Mouse (Mus musculus): ENCODE measurements around the gene Gm49387. TPM values are rescaled to one million over a fixed set of nuclear protein-coding genes. Genes with fewer than 3 reads are reported as not detected.

Gm49387 gene
- total RNA-seq, 1 experiment, result not detected

DNA sequence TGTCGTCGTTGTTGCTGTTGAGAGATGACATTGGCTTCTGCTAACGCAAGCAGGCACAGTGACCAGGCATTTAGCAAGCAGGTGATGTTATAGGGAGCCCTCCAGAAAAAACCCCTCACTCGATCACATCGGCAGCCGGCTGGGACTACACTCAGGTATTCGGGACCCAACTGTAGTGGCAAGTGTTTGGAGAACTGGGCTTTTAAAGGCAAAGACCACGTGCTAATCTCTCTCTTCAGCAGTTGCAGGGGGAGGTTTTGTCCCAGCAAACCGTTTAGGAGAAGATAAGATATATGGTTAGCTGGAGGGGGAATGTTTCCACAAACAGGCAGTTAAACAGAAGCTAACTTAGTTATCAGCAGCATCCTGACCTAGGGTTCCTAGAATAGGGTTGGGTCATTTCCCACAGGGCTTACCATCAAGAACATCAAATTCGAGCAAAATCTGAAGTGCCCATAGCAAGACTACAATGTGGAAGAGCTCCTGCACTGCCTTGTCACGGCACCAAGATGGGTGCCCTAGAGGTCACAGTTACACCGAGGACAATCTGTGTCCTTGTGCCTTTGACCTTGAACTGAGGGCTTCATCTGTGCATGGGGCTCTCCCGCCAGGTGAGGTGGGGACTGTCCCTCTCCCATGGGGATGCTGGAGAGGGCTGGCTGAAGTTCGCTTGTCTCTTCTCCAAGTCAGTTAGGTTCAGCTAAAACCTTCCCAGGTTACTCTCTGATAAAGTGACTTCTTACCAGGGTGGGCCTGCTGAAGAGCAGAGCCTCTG is 12.6 kb upstream of the Gm49387 start:
- H3K4me1 ChIP-seq (ENCODE audit: control insufficient read depth in 2 of 2, insufficient read depth in 2 of 2, low read length in 2 of 2, poor library complexity in 1 of 2), result peaks cover 0 to 2% of the 10 kb centered on the region in 2 experiments; a peak in 1 of 4 replicates
- no peak for DNase-seq (ENCODE audit: low read depth, low spot score)
- in situ Hi-C loops (cut with MboI; ENCODE audit: low sequenced_read_pairs in 2 of 2, unreplicated experiment in 2 of 2), result loop anchor here in 1 of 2 experiments (25.0 kb wide), 1 partner anchor 409 kb away; no protein-coding TSS in a partner anchor
- H3K9me3 ChIP-seq (ENCODE audit: control insufficient read depth, insufficient read depth, low read depth, low read length), result no peaks in the 10 kb centered on the region
- no peak overlapping the region for H3K9ac ChIP-seq (ENCODE audit: insufficient read depth, low read depth, low read length, poor library complexity, severe bottlenecking)
- no peak for TF ChIP-seq CHD2 (IDR thresholded peaks at IDR 0.05; ENCODE audit: low read depth, low read length)
- TF ChIP-seq HCFC1 (IDR thresholded peaks at IDR 0.05; ENCODE audit: borderline replicate concordance, insufficient read depth, low read length), result no peak
- no peak for TF ChIP-seq ZC3H11A (IDR thresholded peaks at IDR 0.05; ENCODE audit: borderline replicate concordance, low read depth, low read length)
- TF ChIP-seq ZNF384 (IDR thresholded peaks at IDR 0.05; ENCODE audit: low read depth, low read length), result no peak
- TF ChIP-seq MAFK (IDR thresholded peaks at IDR 0.05; ENCODE audit: insufficient read depth, low read depth, low read length), result no peak
- no peak overlapping the region for H3K4me3 ChIP-seq (ENCODE audit: insufficient read depth in 1 of 2, low read depth in 1 of 2, low read length in 2 of 2, poor library complexity in 1 of 2, severe bottlenecking in 1 of 2)
- no peaks in the 10 kb centered on the region for H3K36me3 ChIP-seq (ENCODE audit: control insufficient read depth, insufficient read depth, low read length, poor library complexity, severe bottlenecking)
- H3K27ac ChIP-seq (ENCODE audit: insufficient read depth, low read depth, low read length, poor library complexity, severe bottlenecking), result no peak overlapping the region

DNA sequence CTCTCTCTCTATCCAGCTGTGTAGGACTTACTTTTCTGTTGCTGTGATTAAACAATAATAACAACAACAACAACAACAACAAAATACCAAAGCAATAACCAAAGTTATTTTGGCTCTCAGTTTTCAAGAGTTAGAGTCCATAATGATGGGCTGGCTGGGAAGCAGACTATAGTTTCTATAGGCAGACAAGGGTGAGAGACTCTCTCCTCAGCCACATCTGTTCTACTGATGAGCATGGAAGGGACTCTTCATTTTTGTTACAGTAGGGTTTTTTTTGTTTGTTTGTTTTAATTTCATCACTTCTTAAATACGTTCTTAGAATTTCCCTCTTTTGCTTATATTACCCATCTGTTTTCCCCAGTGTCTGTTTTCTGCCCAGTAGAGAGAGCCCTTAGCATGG is 11.9 kb upstream of the Gm49387 start:
- H3K9ac ChIP-seq (ENCODE audit: insufficient read depth, low read depth, low read length, poor library complexity, severe bottlenecking), result no peak overlapping the region
- peaks cover 0 to 2% of the 10 kb centered on the region in 2 experiments; a peak in 1 of 4 replicates for H3K4me1 ChIP-seq (ENCODE audit: control insufficient read depth in 2 of 2, insufficient read depth in 2 of 2, low read length in 2 of 2, poor library complexity in 1 of 2)
- in situ Hi-C loops (cut with MboI; ENCODE audit: low sequenced_read_pairs in 2 of 2, unreplicated experiment in 2 of 2), result loop anchor here in 1 of 2 experiments (25.0 kb wide), 1 partner anchor 410 kb away; no protein-coding TSS in a partner anchor
- no peaks in the 10 kb centered on the region for H3K9me3 ChIP-seq (ENCODE audit: control insufficient read depth, insufficient read depth, low read depth, low read length)
- no peak for DNase-seq (ENCODE audit: low read depth, low spot score)
- H3K36me3 ChIP-seq (ENCODE audit: control insufficient read depth, insufficient read depth, low read length, poor library complexity, severe bottlenecking), result no peaks in the 10 kb centered on the region
- H3K4me3 ChIP-seq (ENCODE audit: insufficient read depth in 1 of 2, low read depth in 1 of 2, low read length in 2 of 2, poor library complexity in 1 of 2, severe bottlenecking in 1 of 2), result no peak overlapping the region
- H3K27ac ChIP-seq (ENCODE audit: insufficient read depth, low read depth, low read length, poor library complexity, severe bottlenecking), result no peak overlapping the region
- no peak for TF ChIP-seq CHD2 (IDR thresholded peaks at IDR 0.05; ENCODE audit: low read depth, low read length)
- no peak for TF ChIP-seq ZC3H11A (IDR thresholded peaks at IDR 0.05; ENCODE audit: borderline replicate concordance, low read depth, low read length)
- TF ChIP-seq MAFK (IDR thresholded peaks at IDR 0.05; ENCODE audit: insufficient read depth, low read depth, low read length), result no peak
- no peak for TF ChIP-seq HCFC1 (IDR thresholded peaks at IDR 0.05; ENCODE audit: borderline replicate concordance, insufficient read depth, low read length)
- TF ChIP-seq ZNF384 (IDR thresholded peaks at IDR 0.05; ENCODE audit: low read depth, low read length), result no peak

DNA sequence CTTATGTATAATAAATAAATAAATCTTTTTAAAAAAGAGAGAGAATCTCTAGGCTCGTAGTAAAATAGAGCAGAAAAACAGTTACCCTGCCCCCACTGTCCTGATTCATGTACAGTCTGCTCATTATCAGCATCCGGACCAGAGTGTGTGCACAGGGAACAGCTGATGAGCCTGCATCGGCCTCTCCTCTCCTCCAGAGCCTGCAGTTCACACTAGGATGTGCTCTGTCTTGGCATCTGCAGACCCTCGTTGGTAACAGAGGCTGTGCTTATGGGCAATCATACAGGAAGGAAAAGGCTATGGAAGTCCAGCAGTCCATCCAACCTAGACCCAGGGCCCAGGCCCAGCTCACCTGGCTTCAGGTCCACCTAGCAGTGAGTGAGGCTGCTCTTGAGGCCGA is 11.4 kb upstream of the Gm49387 start:
- in situ Hi-C loops (cut with MboI; ENCODE audit: low sequenced_read_pairs in 2 of 2, unreplicated experiment in 2 of 2), result loop anchor here in 1 of 2 experiments (25.0 kb wide), 1 partner anchor 410 kb away; no protein-coding TSS in a partner anchor

DNA sequence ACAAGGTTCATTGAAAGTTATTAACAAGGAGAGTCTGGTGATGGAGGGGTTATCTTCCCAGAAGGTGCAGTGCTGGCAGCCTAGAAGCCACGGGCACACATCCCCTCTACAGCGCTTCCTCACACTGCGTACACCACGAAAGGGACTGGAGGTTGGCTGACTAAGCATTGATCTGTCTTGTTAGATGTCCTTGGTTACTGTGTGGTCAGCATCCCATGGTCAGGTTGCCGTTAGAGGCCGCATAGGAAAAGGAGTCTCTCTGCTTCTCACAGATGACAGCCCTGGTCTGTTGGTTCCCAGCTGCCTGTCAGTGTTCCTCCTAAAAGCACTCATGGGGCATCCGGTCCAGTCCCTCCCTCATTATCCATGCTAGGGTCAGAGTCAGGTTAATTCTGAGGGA is 10.5 kb upstream of the Gm49387 start:
- Histone ChIP-seq H3K27ac (ENCODE audit: insufficient read depth, low read depth, low read length, poor library complexity, severe bottlenecking) (no peak overlapping the region), H3K36me3 (ENCODE audit: control insufficient read depth, insufficient read depth, low read length, poor library complexity, severe bottlenecking) (no peaks in the 10 kb centered on the region), H3K9me3 (ENCODE audit: control insufficient read depth, insufficient read depth, low read depth, low read length) (no peaks in the 10 kb centered on the region), H3K4me3 (ENCODE audit: insufficient read depth in 1 of 2, low read depth in 1 of 2, low read length in 2 of 2, poor library complexity in 1 of 2, severe bottlenecking in 1 of 2) (no peak overlapping the region), H3K9ac (ENCODE audit: insufficient read depth, low read depth, low read length, poor library complexity, severe bottlenecking) (no peak overlapping the region), H3K4me1 (ENCODE audit: control insufficient read depth in 2 of 2, insufficient read depth in 2 of 2, low read length in 2 of 2, poor library complexity in 1 of 2) (no peaks in the 10 kb centered on the region)
- TF ChIP-seq ZNF384 (IDR thresholded peaks at IDR 0.05; ENCODE audit: low read depth, low read length) (no peak), ZC3H11A (IDR thresholded peaks at IDR 0.05; ENCODE audit: borderline replicate concordance, low read depth, low read length) (no peak), HCFC1 (IDR thresholded peaks at IDR 0.05; ENCODE audit: borderline replicate concordance, insufficient read depth, low read length) (no peak), CHD2 (IDR thresholded peaks at IDR 0.05; ENCODE audit: low read depth, low read length) (no peak), MAFK (IDR thresholded peaks at IDR 0.05; ENCODE audit: insufficient read depth, low read depth, low read length) (no peak)
- in situ Hi-C loops (cut with MboI; ENCODE audit: low sequenced_read_pairs in 2 of 2, unreplicated experiment in 2 of 2), result loop anchor here in 1 of 2 experiments (25.0 kb wide), 1 partner anchor 411 kb away; no protein-coding TSS in a partner anchor
- no peak for DNase-seq (ENCODE audit: low read depth, low spot score)

More for the DNA sequence above, 11.4 kb upstream of the Gm49387 start:
- Histone ChIP-seq H3K36me3 (ENCODE audit: control insufficient read depth, insufficient read depth, low read length, poor library complexity, severe bottlenecking) (no peaks in the 10 kb centered on the region), H3K4me3 (ENCODE audit: insufficient read depth in 1 of 2, low read depth in 1 of 2, low read length in 2 of 2, poor library complexity in 1 of 2, severe bottlenecking in 1 of 2) (no peak overlapping the region), H3K27ac (ENCODE audit: insufficient read depth, low read depth, low read length, poor library complexity, severe bottlenecking) (no peak overlapping the region), H3K4me1 (ENCODE audit: control insufficient read depth in 2 of 2, insufficient read depth in 2 of 2, low read length in 2 of 2, poor library complexity in 1 of 2) (peaks cover 0 to 2% of the 10 kb centered on the region in 2 experiments; a peak in 1 of 4 replicates), H3K9ac (ENCODE audit: insufficient read depth, low read depth, low read length, poor library complexity, severe bottlenecking) (no peak overlapping the region), H3K9me3 (ENCODE audit: control insufficient read depth, insufficient read depth, low read depth, low read length) (no peaks in the 10 kb centered on the region)
- no peak for TF ChIP-seq ZC3H11A (IDR thresholded peaks at IDR 0.05; ENCODE audit: borderline replicate concordance, low read depth, low read length)
- TF ChIP-seq MAFK (IDR thresholded peaks at IDR 0.05; ENCODE audit: insufficient read depth, low read depth, low read length), result no peak
- no peak for TF ChIP-seq HCFC1 (IDR thresholded peaks at IDR 0.05; ENCODE audit: borderline replicate concordance, insufficient read depth, low read length)
- no peak for TF ChIP-seq CHD2 (IDR thresholded peaks at IDR 0.05; ENCODE audit: low read depth, low read length)
- no peak for TF ChIP-seq ZNF384 (IDR thresholded peaks at IDR 0.05; ENCODE audit: low read depth, low read length)
- DNase-seq (ENCODE audit: low read depth, low spot score), result no peak
